Mouse (Mus musculus): ENCODE results near the gene Ap3b2.
"Not testable (repeated sequence)": the region's sequence is repeated elsewhere in the genome, so short reads cannot be mapped to it uniquely, and the experiment has no call there.

DNA sequence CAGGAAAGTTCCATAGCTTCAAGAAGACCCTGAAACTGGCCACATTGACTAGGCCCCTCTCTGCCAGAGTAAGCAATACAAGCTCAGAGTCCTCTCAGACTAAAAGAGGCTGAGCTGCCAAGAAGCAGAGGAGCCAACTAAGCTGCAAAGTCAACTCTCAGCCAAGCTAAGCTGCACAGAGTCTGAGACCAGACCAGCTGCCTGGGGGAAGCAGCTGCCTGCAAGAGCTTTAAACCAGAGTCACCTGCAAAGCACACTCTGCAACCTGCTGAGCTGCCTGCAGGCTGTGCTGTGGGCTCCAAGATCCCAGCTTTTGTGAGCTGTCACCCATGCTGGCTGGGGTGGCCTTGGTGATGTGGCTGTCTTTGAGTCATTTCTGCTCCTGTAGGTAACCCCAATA lies 15.5 kb downstream of the Ap3b2 start:
- TF ChIP-seq POLR2A, CTCF (IDR thresholded peaks at IDR 0.05; ENCODE audit: insufficient read depth, low read depth, low read length): not testable (repeated sequence)

All from olfactory bulb, adult 2 months (tissue).